Mouse (Mus musculus) lung, postnatal 25 days (tissue): ENCODE measurements at regions not wholly inside any gene's neighbourhood (a gene's known extent, or its start where the extent isn't known, plus 50 kb on each side); places are given as distances from the start of the nearest gene placed in this dataset.
A peak's percentile ranks its signal among the peaks of the same experiment; 100 is the strongest.

Source experiments
- DNase-seq: peaks from one replicate; pipeline ENCODE4 v3.0.0; 2022; ENCODE audit warnings: low spot score

GRCm38 (mm10) chr17:83096451-83096850 is 118.6 kb upstream of the Pkdcc start:
- no peak for DNase-seq

GRCm38 (mm10) chr17:83097998-83098397 is 117.1 kb upstream of the Pkdcc start:
- no peak for DNase-seq

- no peak for DNase-seq
Measured at GRCm38 (mm10) chr17:83098679-83099413, 116.2 kb upstream of the Pkdcc start.

DNA sequence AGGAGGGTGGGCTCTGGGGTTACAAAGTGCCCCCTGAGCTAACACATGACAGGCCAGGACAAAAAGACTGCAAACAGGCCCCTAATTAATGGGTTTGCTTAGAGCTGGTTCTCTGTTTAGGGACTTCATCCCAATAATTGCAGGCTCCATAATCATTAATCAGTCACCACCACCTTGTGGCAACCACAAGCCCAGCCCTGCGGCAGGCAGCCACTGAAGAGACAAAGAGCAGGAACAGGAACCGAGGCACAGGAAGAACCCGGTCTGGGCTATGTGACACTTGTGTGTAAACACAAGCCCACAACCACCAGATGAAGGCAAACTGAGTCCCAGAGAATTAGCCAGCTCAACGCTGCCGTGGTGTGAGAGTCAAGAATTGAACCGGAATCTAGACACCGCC is 114.1 kb upstream of the Pkdcc start:
- no peak for DNase-seq

DNA sequence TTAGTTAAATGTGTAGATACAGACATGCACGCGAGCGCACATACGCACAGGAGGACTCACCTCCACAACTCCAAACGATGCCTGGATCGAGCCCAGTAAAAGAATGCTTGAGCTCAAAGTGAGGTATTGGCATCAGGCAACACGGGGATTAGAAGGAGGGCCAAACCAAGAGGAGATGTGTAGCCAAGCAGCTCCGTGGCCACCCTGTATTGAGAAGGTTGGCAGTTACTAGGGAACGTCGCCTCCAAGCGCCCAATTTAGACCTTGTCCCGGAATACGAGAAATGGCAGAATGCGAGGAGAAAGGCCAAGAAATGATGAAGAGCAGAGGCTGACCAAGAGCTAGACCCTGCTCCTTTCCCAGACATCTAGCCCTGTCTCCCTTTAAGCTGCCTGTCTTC is 113.3 kb upstream of the Pkdcc start:
- no peak for DNase-seq

DNA sequence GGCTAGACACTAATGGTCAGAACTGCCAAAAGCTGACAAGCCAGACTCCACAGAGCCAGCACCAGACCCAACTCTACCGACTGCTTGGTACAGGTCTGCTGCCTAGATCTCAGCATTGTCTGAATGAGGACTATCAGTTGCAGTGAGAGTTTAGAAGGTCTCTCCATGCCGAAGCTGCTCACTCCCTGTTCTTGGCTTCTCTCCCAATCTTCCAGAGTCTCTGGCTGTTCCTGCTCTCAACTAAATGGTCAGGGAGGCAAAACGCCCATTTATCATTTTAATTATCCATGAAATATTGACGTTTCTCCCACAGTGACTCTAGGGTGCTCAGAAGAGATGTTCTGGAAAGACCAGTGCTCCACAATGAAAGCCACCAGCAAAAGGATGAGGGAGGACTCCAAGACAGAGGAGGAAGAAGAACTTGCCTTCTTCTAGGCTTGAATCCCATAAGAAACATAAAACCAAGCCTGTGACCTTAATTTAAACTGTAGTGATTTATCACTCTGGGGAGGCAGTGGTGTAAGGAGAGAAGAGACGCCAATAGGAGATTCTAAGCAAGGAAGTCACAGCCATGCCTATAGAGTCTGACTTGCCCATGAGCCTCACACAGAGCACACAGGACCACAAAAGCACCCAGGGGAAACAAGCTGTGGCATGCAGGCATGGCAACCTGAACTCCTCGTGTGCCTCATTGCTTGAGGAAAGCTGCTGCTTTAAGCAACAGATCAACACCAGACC is 112.2 kb upstream of the Pkdcc start:
- DNase-seq = no peak

GRCm38 (mm10) chr17:83108151-83108550 is 106.9 kb upstream of the Pkdcc start:
- DNase-seq = no peak

- peak; percentile 28 for DNase-seq
Measured at GRCm38 (mm10) chr17:83109792-83110440, 105.2 kb upstream of the Pkdcc start.

DNA sequence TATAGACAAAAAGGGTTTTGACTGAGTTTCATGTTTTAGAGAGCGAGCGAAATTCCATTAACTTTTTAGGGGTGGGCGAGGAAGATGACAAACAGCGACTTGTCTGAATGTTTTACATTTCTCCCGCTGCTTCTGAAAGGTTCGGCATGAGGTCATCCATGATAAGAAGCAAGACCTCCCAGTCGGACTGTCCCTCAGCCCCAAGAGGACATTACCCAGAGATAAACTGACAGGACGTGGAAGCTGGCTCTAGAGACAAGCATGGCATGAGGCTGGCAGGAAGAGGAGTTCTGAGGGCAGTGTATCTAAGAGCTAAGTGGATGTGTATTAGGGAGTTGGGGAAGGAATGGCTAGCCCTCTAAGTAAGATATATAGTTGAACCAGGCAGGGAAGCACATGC is 104.5 kb upstream of the Pkdcc start:
- no peak for DNase-seq

DNA sequence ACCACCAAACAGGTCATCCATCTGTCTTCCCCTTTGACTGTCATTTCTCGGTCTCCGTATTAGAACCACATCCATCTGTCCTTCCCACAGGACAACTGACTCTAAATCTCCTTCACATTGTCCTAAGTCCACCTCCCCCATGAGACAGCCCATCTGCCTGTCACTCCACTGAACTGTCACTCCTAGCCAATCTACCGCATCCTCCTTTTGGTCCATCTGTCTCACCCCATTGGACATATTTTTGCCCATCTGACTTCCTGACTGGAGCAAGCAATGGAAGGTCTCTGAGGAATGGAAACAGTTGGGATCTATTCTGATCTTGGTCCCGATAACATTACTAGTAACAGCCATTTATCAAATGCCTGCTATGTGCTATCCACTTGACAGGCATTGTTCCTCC is 99.9 kb upstream of the Pkdcc start:
- no peak for DNase-seq

DNA sequence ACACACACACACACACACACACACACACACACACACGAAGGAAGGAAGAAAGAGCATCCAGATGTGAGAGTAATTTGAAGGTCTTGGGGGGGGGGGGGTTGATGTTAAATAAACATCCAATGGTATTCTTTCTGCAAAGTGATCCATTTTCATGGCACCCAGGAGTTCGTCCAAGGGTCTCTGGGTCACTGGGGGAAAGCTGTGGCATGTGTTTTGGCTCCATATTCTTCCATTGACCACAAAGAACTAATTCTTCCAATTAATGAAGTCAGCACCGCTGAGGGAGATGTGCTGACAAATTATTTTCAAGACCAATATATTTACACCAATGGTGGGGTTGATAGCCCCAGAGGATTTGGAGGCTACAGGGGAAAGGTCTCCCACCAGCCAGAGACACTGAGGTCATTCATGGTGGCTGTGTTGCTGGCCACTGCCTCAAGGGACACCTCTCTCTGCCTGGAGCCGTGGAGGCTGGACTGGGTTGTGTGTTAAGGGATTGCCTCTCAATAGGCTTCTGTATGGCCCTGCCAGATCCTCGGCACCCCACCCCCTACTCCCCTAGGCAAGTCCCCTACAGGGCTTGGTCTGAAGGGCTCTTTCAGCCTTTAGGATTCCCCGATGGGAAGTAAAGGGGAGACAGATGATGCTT is 99.1 kb upstream of the Pkdcc start:
- no peak for DNase-seq

DNA sequence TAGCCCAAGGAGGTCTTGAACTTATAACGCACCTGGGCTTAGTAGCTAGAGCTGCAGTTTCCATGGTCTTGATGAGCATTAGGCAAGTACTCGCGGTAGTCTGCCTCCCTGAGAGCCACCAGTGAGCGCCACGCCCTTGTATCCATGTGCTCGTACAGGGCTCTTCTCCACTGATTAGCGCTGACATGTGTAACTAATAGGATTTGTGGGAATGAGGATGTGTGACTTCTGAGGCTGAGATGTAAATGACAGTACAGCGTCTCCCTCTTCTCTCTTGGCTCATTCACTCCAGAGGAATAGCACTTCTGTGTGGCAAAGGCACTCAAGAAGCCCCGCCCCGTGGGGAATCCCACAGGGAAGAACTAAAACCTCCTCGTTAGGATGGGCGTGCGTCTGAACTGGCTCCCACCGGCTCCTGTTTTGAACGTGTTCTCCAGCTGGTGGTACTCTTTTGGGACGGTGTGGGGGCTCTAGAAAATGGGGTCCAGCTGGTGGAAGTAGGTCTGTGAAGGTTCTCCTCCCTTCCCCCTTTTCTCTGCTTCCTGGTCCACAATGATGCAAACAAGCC is 94.3 kb upstream of the Pkdcc start:
- no peak for DNase-seq

- DNase-seq = peak; percentile 26
Measured at GRCm38 (mm10) chr17:83122525-83123280, 92.4 kb upstream of the Pkdcc start.

GRCm38 (mm10) chr17:83125057-83125456 is 90.0 kb upstream of the Pkdcc start:
- no peak for DNase-seq

GRCm38 (mm10) chr17:83127842-83128241 is 87.2 kb upstream of the Pkdcc start:
- DNase-seq = no peak

DNA sequence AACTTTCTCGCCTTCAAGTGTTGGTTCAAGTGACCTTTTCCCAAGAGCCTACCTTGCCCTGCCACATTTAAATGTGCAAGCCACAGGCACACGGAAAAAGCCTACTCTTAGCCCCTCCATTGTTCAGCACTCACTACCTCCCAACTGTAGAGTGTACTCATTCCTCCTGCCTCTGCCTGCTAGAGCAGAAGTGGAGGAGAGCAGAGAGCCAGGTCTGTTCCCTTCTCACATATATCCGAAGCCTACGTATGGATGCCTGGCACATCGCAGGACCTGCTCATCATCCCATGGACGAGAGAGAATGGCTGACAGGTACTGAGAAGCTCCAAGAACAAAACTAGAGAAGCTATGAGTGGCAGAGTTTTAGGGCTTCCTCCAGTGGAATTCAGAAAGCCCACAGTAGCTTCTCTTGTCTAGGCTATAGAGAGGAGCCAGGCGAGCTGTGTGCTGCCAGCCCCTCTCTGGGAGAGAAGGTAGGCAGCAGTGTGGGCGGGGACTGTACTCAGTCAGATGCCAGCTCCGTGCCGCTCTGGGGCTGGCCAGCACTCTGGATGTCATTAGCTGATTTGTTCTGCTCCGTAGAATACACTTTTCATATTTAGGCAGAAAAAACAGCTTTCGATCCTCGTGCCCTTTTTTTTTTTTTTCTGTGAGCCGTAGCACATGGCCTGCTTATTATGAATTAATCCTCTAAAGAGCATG is 86.1 kb upstream of the Pkdcc start:
- no peak for DNase-seq

GRCm38 (mm10) chr17:83129658-83130057 is 85.4 kb upstream of the Pkdcc start:
- no peak for DNase-seq

- no peak for DNase-seq
Measured at GRCm38 (mm10) chr17:83133201-83133600, 81.9 kb upstream of the Pkdcc start.

DNA sequence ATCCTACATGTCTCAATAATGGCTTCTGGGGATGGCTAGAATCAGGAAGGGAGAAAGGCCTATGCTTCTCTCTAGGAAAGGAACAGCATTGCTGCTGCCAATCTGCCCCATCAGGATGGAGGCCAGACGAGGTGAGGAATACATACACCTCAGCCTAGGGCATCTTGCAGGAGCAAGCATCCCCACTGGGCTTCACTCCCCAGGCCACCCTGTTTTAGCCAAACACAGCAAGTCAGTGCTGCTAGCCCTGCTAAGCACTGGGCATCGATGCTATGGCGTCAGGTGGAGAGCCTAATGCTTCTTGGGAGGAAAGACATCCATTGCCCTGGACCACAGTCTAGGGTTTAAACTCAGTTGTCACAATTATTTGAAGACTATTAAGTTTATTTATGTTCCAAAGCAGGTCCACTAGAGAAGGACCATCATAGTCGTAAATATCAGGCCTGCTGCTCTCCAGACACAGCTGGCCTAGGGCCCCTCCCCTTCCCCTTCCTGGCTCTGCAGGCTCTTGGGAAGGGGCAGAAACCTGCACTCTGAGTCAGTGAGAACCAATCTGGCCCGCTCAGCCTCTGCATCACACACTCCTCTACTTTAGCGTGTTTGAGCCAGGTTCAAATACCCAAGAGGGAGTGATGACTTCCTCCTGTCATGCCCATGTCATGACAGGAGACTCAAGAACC is 79.5 kb upstream of the Pkdcc start:
- no peak for DNase-seq

DNA sequence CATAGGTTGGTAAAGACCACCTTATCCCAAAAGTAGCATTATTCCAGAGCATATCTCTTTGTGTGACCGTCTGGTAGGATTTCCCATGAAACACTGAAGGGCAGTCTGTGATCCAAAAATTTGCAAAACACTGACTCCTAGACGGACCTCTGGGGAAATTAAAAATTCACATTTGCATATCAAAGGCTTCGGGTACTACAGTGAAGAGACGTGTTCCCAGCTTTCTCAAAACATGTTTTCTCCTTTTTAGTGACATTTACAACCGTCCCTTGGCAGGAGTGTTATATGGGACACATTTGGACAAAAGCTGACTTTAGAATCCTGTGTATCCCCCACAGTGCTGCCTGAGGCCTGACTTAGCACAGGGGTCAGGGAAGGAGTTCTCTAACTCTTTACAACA is 78.8 kb upstream of the Pkdcc start:
- DNase-seq = no peak
